Comparison of ENCODE assay signal across 10 mouse cellular contexts in genomic region chr4:46684160-46684559, GRCm38 (mm10). TPM values are rescaled to one million over a fixed set of nuclear protein-coding genes. Genes with fewer than 3 reads are reported as not detected.
A peak's percentile ranks its signal among the peaks of the same experiment; 100 is the strongest.
DNase-seq lines count a peak whose midpoint lies in the region; ATAC-seq and TF ChIP-seq lines count a peak whose summit lies in the region.
"Had no signal": no experiment of that assay in that cellular context is flagged by ENCODE, and none has a peak within 500 bp of the region (broad histone marks: within the 10 kb centered on the region; RNA-seq: fewer than 3 reads in every experiment).

No protein-coding gene starts in this region.

- H3K27ac ChIP-seq in kidney, embryonic 16.5 days (ENCODE audit: low read length), result no peak overlapping the region
- no peak overlapping the region for H3K27ac ChIP-seq in kidney, adult 2 months (ENCODE audit: insufficient read depth, low read depth, low read length)
- H3K27ac ChIP-seq: embryonic facial prominence, embryonic 12.5 days had no signal

- TF ChIP-seq CTCF in kidney, adult 2 months (conservative IDR thresholded peaks at IDR 0.05; ENCODE audit: insufficient read depth, insufficient read length, low read depth, low read length), result no peak

- peaks cover 3% of the 10 kb centered on the region for H3K27me3 ChIP-seq in kidney, embryonic 16.5 days (ENCODE audit: insufficient read depth, low read length)
- H3K27me3 ChIP-seq in kidney, adult 2 months (replicated peaks; ENCODE audit: control insufficient read depth, insufficient read depth, low read length), result no peaks in the 10 kb centered on the region
- H3K27me3 ChIP-seq: embryonic facial prominence, embryonic 12.5 days had no signal

- 52% methylated on average over 6 of the region's 6 CpGs for WGBS in kidney, embryonic 16.5 days
- WGBS in kidney, adult 2 months, result 45% methylated on average over 6 of the region's 6 CpGs

- H3K36me3 ChIP-seq in kidney, embryonic 16.5 days (ENCODE audit: insufficient read depth, low read length), result no peaks in the 10 kb centered on the region
- no peaks in the 10 kb centered on the region for H3K36me3 ChIP-seq in kidney, adult 2 months (ENCODE audit: control insufficient read depth, insufficient read depth, low read length)
- H3K36me3 ChIP-seq: embryonic facial prominence, embryonic 12.5 days had no signal

- intact Hi-C loops in left cerebral cortex, postnatal 10 days (cut with DNase I), result no loop called here

- peak; percentile 18 for DNase-seq in kidney, postnatal 14 days
- peak; percentile 61 to 70 for DNase-seq in cerebellum, adult 18-20 months
- DNase-seq in frontal cortex, adult 2 months (ENCODE audit: extremely low spot score in 1 of 2, low spot score in 1 of 2), result peak; percentile 85 to 89
- DNase-seq in left cerebral cortex, postnatal 10 days (ENCODE audit: extremely low spot score in 1 of 2, low spot score in 2 of 2), result peak; percentile 77 to 87
- no peak for DNase-seq in kidney, adult 2 months
- no peak for DNase-seq in urinary bladder, postnatal 25 days (ENCODE audit: low spot score)

- TF ChIP-seq POLR2A in kidney, adult 2 months (IDR thresholded peaks at IDR 0.05; ENCODE audit: low read depth, low read length), result no peak

- no peaks in the 10 kb centered on the region for H3K9me3 ChIP-seq in kidney, embryonic 16.5 days (ENCODE audit: low read length)
- H3K9me3 ChIP-seq: embryonic facial prominence, embryonic 12.5 days had no signal

- H3K4me3 ChIP-seq in kidney, embryonic 16.5 days (ENCODE audit: low read length), result no peak overlapping the region
- no peak overlapping the region for H3K4me3 ChIP-seq in kidney, adult 2 months (ENCODE audit: insufficient read depth, low read depth, low read length)
- H3K4me3 ChIP-seq: embryonic facial prominence, embryonic 12.5 days had no signal

- no peaks in the 10 kb centered on the region for H3K4me1 ChIP-seq in kidney, embryonic 16.5 days (ENCODE audit: insufficient read depth, low read length)
- H3K4me1 ChIP-seq in kidney, adult 2 months (ENCODE audit: control insufficient read depth, insufficient read depth, low read length), result no peaks in the 10 kb centered on the region
- H3K4me1 ChIP-seq: embryonic facial prominence, embryonic 12.5 days had no signal

- ATAC-seq in kidney, embryonic 16.5 days (ENCODE audit: low FRiP score, low TSS enrichment), result no peak
- no peak for ATAC-seq in inflammation-experienced regulatory T-cells, adult 6 months
- ATAC-seq: Patski had no signal

- no peak overlapping the region for H3K4me2 ChIP-seq in kidney, embryonic 16.5 days (replicated peaks; ENCODE audit: low read depth, low read length)
- H3K4me2 ChIP-seq: embryonic facial prominence, embryonic 12.5 days had no signal

- H3K9ac ChIP-seq in kidney, embryonic 16.5 days (replicated peaks; ENCODE audit: low read length), result no peak overlapping the region
- H3K9ac ChIP-seq: embryonic facial prominence, embryonic 12.5 days had no signal

RNA-seq across cellular contexts. Expression of gene Tbc1d2, which starts 34.2 kb away (rescaled TPM):
- 3.4 and 3.7 TPM in 2 replicates for polyA plus RNA-seq in kidney, embryonic 16.5 days (2015; fragmentation: Nextera tagmentation; extraction: Ambion mirVana)
- polyA plus RNA-seq in frontal cortex, adult 2 months (2012; rRNA removed), result 3.0 and 4.2 TPM in 2 replicates
- 1 to 10 TPM; 1.0 to 2.0 TPM for total RNA-seq in left cerebral cortex, postnatal 10 days (2021)
- 6.1 and 7.6 TPM in 2 replicates for polyA plus RNA-seq in kidney, adult 2 months (2012; rRNA removed)
- polyA plus RNA-seq in inflammation-experienced regulatory T-cells, adult 6 months (2017; shearing (Covaris generic)), result 1 to 10 TPM in 1 of 3 experiments, under 1 TPM in 2; 0.12 to 1.3 (median 0.34) TPM

Comparison
In these comparisons a context has a peak if more than half of its experiments do, and no peak if none do; other contexts are left out.
1. DNase-seq: peak in kidney, postnatal 14 days (single experiment), cerebellum, adult 18-20 months (2 of 2), frontal cortex, adult 2 months (2 of 2) and left cerebral cortex, postnatal 10 days (2 of 2); none in kidney, adult 2 months (single experiment) and urinary bladder, postnatal 25 days (single experiment).